Mouse (Mus musculus) heart, adult 2 months (tissue): Measurements from ENCODE around the gene Zfp974. TPM values are rescaled to one million over a fixed set of nuclear protein-coding genes. Genes with fewer than 3 reads are reported as not detected.

Experiments
- DNase-seq, 2 experiments: peaks; one replicate each; pipeline ENCODE4 v3.0.0; 2021
- H3K27ac ChIP-seq: fragments of 200-600 bp; 2 replicates; pipeline ENCODE4 v1.8.1; 2022
- H3K27me3 ChIP-seq: fragments of 200-500 bp; 2 replicates; pipeline ENCODE4 v1.6.1; 2012; ENCODE audit warnings: mild to moderate bottlenecking, low read length, inconsistent platforms, mixed read lengths; ENCODE audit not compliant: control insufficient read depth, insufficient read depth
- H3K36me3 ChIP-seq: fragments of 200-500 bp; 2 replicates; pipeline ENCODE4 v1.6.1; 2012; ENCODE audit warnings: low read length, inconsistent platforms; ENCODE audit not compliant: control insufficient read depth, insufficient read depth
- H3K4me1 ChIP-seq: fragments of 200-500 bp; 2 replicates; pipeline ENCODE4 v1.6.1; 2011; ENCODE audit warnings: low read length; ENCODE audit not compliant: control insufficient read depth, insufficient read depth
- H3K4me3 ChIP-seq: fragments of 200-600 bp; 2 replicates; pipeline ENCODE4 v1.8.1; 2022
- H3K79me2 ChIP-seq: fragments of 200-500 bp; replicated peaks from 2 replicates; pipeline ENCODE4 v1.6.1; 2012; ENCODE audit warnings: mild to moderate bottlenecking, inconsistent platforms, low read length, moderate library complexity, mixed read lengths; ENCODE audit not compliant: control insufficient read depth, insufficient read depth
- H3K9ac ChIP-seq: fragments of 200-500 bp; 2 replicates; pipeline ENCODE4 v1.6.1; 2012; ENCODE audit warnings: low read depth, mild to moderate bottlenecking, control low read depth, inconsistent platforms, low read length, mixed read lengths
- CTCF ChIP-seq: fragments of 200-600 bp; IDR thresholded peaks from 2 replicates; pipeline ENCODE4 v1.8.1; 2022; ENCODE audit warnings: antibody characterized with exemption, mild to moderate bottlenecking, moderate library complexity
- EP300 ChIP-seq: fragments of 200-500 bp; IDR thresholded peaks from 2 replicates; pipeline ENCODE4 v1.6.1; 2011; ENCODE audit warnings: low read depth, low read length, control low read depth; ENCODE audit not compliant: insufficient read depth
- POLR2A ChIP-seq: fragments of 200-500 bp; IDR thresholded peaks from 2 replicates; pipeline ENCODE4 v1.6.1; 2011; ENCODE audit warnings: mild to moderate bottlenecking, low read depth, low read length, control low read depth; ENCODE audit not compliant: insufficient read depth
- WGBS: fragments of 180-500 bp; shearing (Covaris S2); methylation state at CpG from one replicate; pipeline ENCODE4 v1.1.7; 2018; 5-methylcytosine and 5-hydroxymethylcytosine counted together
- intact Hi-C: fragments of 180-260 bp; cut with DNase I; formaldehyde crosslinking; loops from one replicate; pipeline ENCODE4 v1.15.1; 2025
- polyA plus RNA-seq: library from polyadenylated mRNA; depleted of rRNA; stranded (reverse); fragments of >200 nt; gene quantifications from 2 replicates; pipeline ENCODE4 v1.2.3, GENCODE M21; 2012; rRNA removed
- total RNA-seq, 2 experiments: library from RNA; stranded (reverse); gene quantifications; 2 replicates each; pipeline ENCODE4 v1.2.3; 2021

Gene Zfp974
- total and polyA plus RNA-seq, 3 experiments, result 1.8 to 4.4 (median 4.3) TPM

DNA sequence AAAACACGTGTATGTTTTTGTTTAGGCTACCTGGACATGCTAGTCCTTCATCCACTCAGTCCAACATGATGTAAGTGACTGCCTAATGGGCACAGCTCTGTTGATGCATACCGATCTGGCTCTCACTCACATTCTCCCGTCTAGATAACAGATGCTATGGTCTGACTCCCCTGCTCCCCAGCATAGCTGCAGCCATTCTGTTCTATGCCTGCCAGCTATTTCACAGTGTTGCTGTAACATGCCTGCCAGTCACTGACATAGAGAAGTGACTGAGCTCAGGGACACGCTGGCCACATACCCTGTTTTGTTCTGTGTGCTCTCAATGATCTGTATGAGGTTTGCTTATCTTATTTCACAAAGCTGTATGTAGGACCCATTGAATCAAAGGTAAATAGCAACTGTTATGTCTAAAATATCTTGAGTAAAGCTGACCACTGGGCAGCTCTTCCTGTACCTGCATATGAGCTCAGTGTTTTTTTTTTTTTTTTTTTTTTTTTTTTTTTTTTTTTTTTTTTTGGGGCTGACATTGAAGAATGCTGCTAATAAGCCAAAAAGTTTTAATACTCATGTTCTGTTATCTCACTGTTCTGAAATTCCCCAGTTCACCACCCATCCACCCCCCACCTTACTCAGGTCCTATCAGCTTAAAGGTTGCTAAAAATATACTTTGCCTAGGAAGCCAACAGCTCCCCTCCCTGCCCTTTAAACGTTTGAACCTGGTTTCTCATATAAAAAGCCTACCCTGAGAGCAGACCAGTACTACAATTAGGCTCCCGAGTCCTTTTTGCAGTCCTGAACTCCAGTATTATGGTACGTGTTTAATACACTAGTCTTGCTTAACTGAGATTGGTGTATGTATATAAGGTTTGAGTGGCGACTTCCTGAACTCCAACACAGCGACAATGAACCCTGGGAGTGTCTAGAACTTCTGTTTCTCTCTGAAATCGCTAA lies 69.7 kb downstream of the Zfp974 start:
- DNase-seq, result no peak
- intact Hi-C loops, result loop anchor here (2.0 to 5.0 kb wide), 3 partner anchors 21 to 68 kb away; partner anchors contain the start of genes Zfp59 and Zfp974
- no peak for TF ChIP-seq EP300
- no peak for TF ChIP-seq CTCF
- TF ChIP-seq POLR2A, result no peak
- Histone ChIP-seq H3K4me3 (peak overlapping the region; percentile 75), H3K9ac (peak overlapping the region; percentile 68), H3K4me1 (peaks cover 5% of the 10 kb centered on the region; the same call in 1 of the 2 replicates), H3K27ac (peak overlapping the region; percentile 94), H3K27me3 (no peaks in the 10 kb centered on the region), H3K79me2 (no peaks in the 10 kb centered on the region), H3K36me3 (peaks cover 2% of the 10 kb centered on the region)
- WGBS, result 14% methylated on average over 10 of the region's 10 CpGs

Other genes with a start within 250 kb of the Zfp974 start
- gene Zfp607b, start 240.1 kb downstream of the Zfp974 start, total RNA-seq, result under 1 TPM; 0.42 to 0.52 TPM
- 0.18 and 0.20 TPM in 2 replicates for gene Zfp607b, start 240.1 kb downstream of the Zfp974 start, polyA plus RNA-seq
- gene Zfp60, start 198.1 kb downstream of the Zfp974 start, total RNA-seq, result 1 to 10 TPM; 8.8 to 8.9 TPM
- gene Zfp60, start 198.1 kb downstream of the Zfp974 start, polyA plus RNA-seq, result 1.6 and 3.7 TPM in 2 replicates
- 1 to 10 TPM; 5.1 to 5.2 TPM for gene Zfp626, start 122.3 kb downstream of the Zfp974 start, total RNA-seq
- gene Zfp626, start 122.3 kb downstream of the Zfp974 start, polyA plus RNA-seq, result 0.68 and 1.4 TPM in 2 replicates
- 1 to 10 TPM; 2.8 to 3.1 TPM for gene Zfp59, start 90.9 kb downstream of the Zfp974 start, total RNA-seq
- gene Zfp59, start 90.9 kb downstream of the Zfp974 start, polyA plus RNA-seq, result 0.62 and 1.5 TPM in 2 replicates
- 1 to 10 TPM; 2.5 to 3.4 TPM for gene Zfp607a, start 71.9 kb downstream of the Zfp974 start, total RNA-seq
- gene Zfp607a, start 71.9 kb downstream of the Zfp974 start, polyA plus RNA-seq, result 0.47 and 1.8 TPM in 2 replicates
- gene Zfp780b, start 49.7 kb upstream of the Zfp974 start, total RNA-seq, result 1 to 10 TPM; 8.0 to 8.6 TPM
- 1.5 and 3.1 TPM in 2 replicates for gene Zfp780b, start 49.7 kb upstream of the Zfp974 start, polyA plus RNA-seq
- gene Zfp850, start 84.7 kb upstream of the Zfp974 start, total RNA-seq, result 1 to 10 TPM in 1 of 2 experiments, under 1 TPM in 1; 0.68 to 1.3 TPM
- gene Zfp850, start 84.7 kb upstream of the Zfp974 start, polyA plus RNA-seq, result 0.23 TPM in 2 replicates
- 10 to 100 TPM; 81.9 TPM for gene Psmc4, start 120.6 kb upstream of the Zfp974 start, total RNA-seq
- gene Psmc4, start 120.6 kb upstream of the Zfp974 start, polyA plus RNA-seq, result 75.2 and 106 TPM in 2 replicates
- under 1 TPM in 1 of 2 experiments, not detected in 1; 0.26 TPM for gene Fcgbp, start 141.8 kb upstream of the Zfp974 start, total RNA-seq
- gene Fcgbp, start 141.8 kb upstream of the Zfp974 start, polyA plus RNA-seq, result 0.12 and 1.0 TPM in 2 replicates
- gene 9530053A07Rik, start 200.0 kb upstream of the Zfp974 start, total RNA-seq, result not detected
- 0.08 TPM in 1 of 2 replicates, not detected in the other for gene 9530053A07Rik, start 200.0 kb upstream of the Zfp974 start, polyA plus RNA-seq
- gene Fbl, start 240.2 kb upstream of the Zfp974 start, total RNA-seq, result 10 to 100 TPM; 34.7 TPM
- gene Fbl, start 240.2 kb upstream of the Zfp974 start, polyA plus RNA-seq, result 25.7 and 35.6 TPM in 2 replicates